Mouse (Mus musculus): ENCODE results near the gene Prcd. TPM values are rescaled to one million over a fixed set of nuclear protein-coding genes. Genes with fewer than 3 reads are reported as not detected.

Gene Prcd
- total and polyA plus RNA-seq, 3 experiments = not detected

- Histone ChIP-seq H3K4me2 (ENCODE audit: insufficient read depth, low read depth, poor library complexity, severe bottlenecking) (no peak overlapping the region), H3K79me2 (replicated peaks; ENCODE audit: control insufficient read depth, extremely low read depth, insufficient read depth, poor library complexity, severe bottlenecking) (no peaks in the 10 kb centered on the region), H3K9me3 (replicated peaks; ENCODE audit: low read length) (peaks cover 3% of the 10 kb centered on the region), H3K36me3 (replicated peaks in 1 of 2; ENCODE audit: control insufficient read depth in 1 of 2, insufficient read depth in 1 of 2, low read length in 1 of 2) (no peaks in the 10 kb centered on the region), H3K9ac (ENCODE audit: insufficient read depth, low read depth) (no peak overlapping the region), H3K27ac (ENCODE audit: insufficient read depth, low read depth) (no peak overlapping the region), H3K27me3 (replicated peaks) (no peaks in the 10 kb centered on the region), H3K4me3 (replicated peaks in 1 of 3; ENCODE audit: low read depth in 2 of 3, low read length in 2 of 3, poor library complexity in 1 of 3) (no peak overlapping the region), H3K4me1 (ENCODE audit: control insufficient read depth in 1 of 2, insufficient read depth in 2 of 2) (no peaks in the 10 kb centered on the region)
- DNase-seq (ENCODE audit: extremely low read depth) = no peak
- in situ Hi-C loops (cut with MboI; ENCODE audit: low pct_ligation_motif_present, low pct_unique_long_range_greater_than_20kb, low sequenced_read_pairs) (no loop called here), dilution Hi-C loops (cut with MboI; ENCODE audit: extremely low pct_ligation_motif_present, extremely low pct_unique_long_range_greater_than_20kb, low sequenced_read_pairs) (no loop called here)
- TF ChIP-seq CHD2 (IDR thresholded peaks at IDR 0.05; ENCODE audit: low read length) (no peak), MYC (IDR thresholded peaks at IDR 0.05; ENCODE audit: low read depth, low read length) (no peak), SMC3 (IDR thresholded peaks at IDR 0.05; ENCODE audit: low read depth, low read length) (no peak), MAX (IDR thresholded peaks at IDR 0.05; ENCODE audit: low read length) (no peak), JUND (conservative IDR thresholded peaks at IDR 0.05; ENCODE audit: low read depth, low read length) (no peak), EP300 (IDR thresholded peaks at IDR 0.05; ENCODE audit: low read length) (no peak), TBP (conservative IDR thresholded peaks at IDR 0.05; ENCODE audit: low read depth, low read length) (no peak)
Measured at GRCm38 (mm10) chr11:116706363-116706762, 53.0 kb downstream of the Prcd start.

- in situ Hi-C loops (cut with MboI; ENCODE audit: low pct_ligation_motif_present, low pct_unique_long_range_greater_than_20kb, low sequenced_read_pairs) = no loop called here
- dilution Hi-C loops (cut with MboI; ENCODE audit: extremely low pct_ligation_motif_present, extremely low pct_unique_long_range_greater_than_20kb, low sequenced_read_pairs) = no loop called here
- Histone ChIP-seq H3K27me3 (replicated peaks) (no peaks in the 10 kb centered on the region), H3K36me3 (replicated peaks in 1 of 2; ENCODE audit: control insufficient read depth in 1 of 2, insufficient read depth in 1 of 2, low read length in 1 of 2) (no peaks in the 10 kb centered on the region), H3K9ac (ENCODE audit: insufficient read depth, low read depth) (no peak overlapping the region), H3K4me1 (ENCODE audit: control insufficient read depth in 1 of 2, insufficient read depth in 2 of 2) (no peaks in the 10 kb centered on the region), H3K9me3 (replicated peaks; ENCODE audit: low read length) (peaks cover 3% of the 10 kb centered on the region), H3K79me2 (replicated peaks; ENCODE audit: control insufficient read depth, extremely low read depth, insufficient read depth, poor library complexity, severe bottlenecking) (no peaks in the 10 kb centered on the region), H3K4me3 (replicated peaks in 1 of 3; ENCODE audit: low read depth in 2 of 3, low read length in 2 of 3, poor library complexity in 1 of 3) (no peak overlapping the region), H3K27ac (ENCODE audit: insufficient read depth, low read depth) (no peak overlapping the region), H3K4me2 (ENCODE audit: insufficient read depth, low read depth, poor library complexity, severe bottlenecking) (no peak overlapping the region)
- TF ChIP-seq SIN3A (IDR thresholded peaks at IDR 0.05; ENCODE audit: low read length) (no peak), USF1 (IDR thresholded peaks at IDR 0.05; ENCODE audit: low read depth, low read length) (no peak), CHD1 (IDR thresholded peaks at IDR 0.05; ENCODE audit: low read depth, low read length) (no peak), JUN (IDR thresholded peaks at IDR 0.05; ENCODE audit: insufficient read depth, low read depth, low read length) (no peak), EP300 (IDR thresholded peaks at IDR 0.05; ENCODE audit: low read length) (no peak), POLR2A (IDR thresholded peaks at IDR 0.05; ENCODE audit: low read depth, low read length) (no peak), HCFC1 (IDR thresholded peaks at IDR 0.05; ENCODE audit: low read depth, low read length) (no peak), ETS1 (conservative IDR thresholded peaks at IDR 0.05; ENCODE audit: low read depth, low read length) (no peak), MYC (IDR thresholded peaks at IDR 0.05; ENCODE audit: low read depth, low read length) (no peak), RCOR1 (conservative IDR thresholded peaks at IDR 0.05; ENCODE audit: low read depth, low read length) (no peak), TBP (conservative IDR thresholded peaks at IDR 0.05; ENCODE audit: low read depth, low read length) (no peak), KAT2A (IDR thresholded peaks at IDR 0.05; ENCODE audit: insufficient replicate concordance, low read length) (no peak), POLR2AphosphoS2 (IDR thresholded peaks at IDR 0.05; ENCODE audit: low read depth, low read length) (no peak)
- DNase-seq (ENCODE audit: extremely low read depth) = no peak
Measured at GRCm38 (mm10) chr11:116710171-116710570, 56.8 kb downstream of the Prcd start.
